Mouse (Mus musculus) heart, adult 2 months (tissue): ENCODE results near the gene Prtg.

Experiments used
- CTCF ChIP-seq: fragments of 200-600 bp; IDR thresholded peaks from 2 replicates; pipeline ENCODE4 v1.8.1; 2022; ENCODE audit warnings: antibody characterized with exemption, mild to moderate bottlenecking, moderate library complexity
- EP300 ChIP-seq: fragments of 200-500 bp; IDR thresholded peaks from 2 replicates; pipeline ENCODE4 v1.6.1; 2011; ENCODE audit warnings: low read depth, low read length, control low read depth; ENCODE audit not compliant: insufficient read depth

- no peak for TF ChIP-seq CTCF
- TF ChIP-seq EP300 = no peak
Observed at GRCm38 (mm10) chr9:72872298-72873130, 65.8 kb downstream of the Prtg start.
